Mouse (Mus musculus): Measurements from ENCODE around the gene Syncrip. TPM values are rescaled to one million over a fixed set of nuclear protein-coding genes. Genes with fewer than 3 reads are reported as not detected.

Gene Syncrip
- total RNA-seq (2023) = 10 to 100 TPM; 67.2 to 89.2 TPM

DNA sequence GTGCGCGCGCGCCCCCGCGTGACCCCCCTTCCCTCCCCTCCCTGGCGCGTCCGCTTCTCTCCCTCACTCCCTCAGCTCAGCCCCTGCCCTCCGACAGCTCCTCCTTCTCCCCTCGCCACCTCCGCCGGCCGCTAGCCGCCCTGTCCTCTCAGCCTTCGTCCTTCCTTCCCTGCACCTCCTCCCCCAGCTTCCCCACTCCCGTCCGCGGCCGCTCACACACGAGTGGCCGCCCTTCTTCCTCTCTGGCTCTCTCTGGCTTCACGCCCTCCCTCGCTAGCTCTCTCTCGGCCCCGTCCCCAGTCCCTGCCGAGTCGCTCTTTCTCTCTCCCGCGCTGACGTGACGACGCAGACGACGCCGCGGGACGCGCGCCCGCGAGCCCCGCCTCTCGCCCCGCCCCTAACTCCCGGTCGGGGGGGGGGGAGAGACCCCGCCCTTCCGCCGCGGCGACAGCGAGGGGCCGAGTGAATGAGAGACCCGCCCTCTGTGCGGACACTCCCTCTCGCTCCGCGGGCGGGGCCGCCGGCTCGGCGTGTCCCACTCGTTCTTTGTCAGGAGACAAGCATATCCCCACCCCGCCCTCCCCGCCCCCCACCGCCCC, at the start of gene Syncrip:
TSS of gene Syncrip (minus strand) at position 345 of the 599 bp plus-strand sequence.

DNA sequence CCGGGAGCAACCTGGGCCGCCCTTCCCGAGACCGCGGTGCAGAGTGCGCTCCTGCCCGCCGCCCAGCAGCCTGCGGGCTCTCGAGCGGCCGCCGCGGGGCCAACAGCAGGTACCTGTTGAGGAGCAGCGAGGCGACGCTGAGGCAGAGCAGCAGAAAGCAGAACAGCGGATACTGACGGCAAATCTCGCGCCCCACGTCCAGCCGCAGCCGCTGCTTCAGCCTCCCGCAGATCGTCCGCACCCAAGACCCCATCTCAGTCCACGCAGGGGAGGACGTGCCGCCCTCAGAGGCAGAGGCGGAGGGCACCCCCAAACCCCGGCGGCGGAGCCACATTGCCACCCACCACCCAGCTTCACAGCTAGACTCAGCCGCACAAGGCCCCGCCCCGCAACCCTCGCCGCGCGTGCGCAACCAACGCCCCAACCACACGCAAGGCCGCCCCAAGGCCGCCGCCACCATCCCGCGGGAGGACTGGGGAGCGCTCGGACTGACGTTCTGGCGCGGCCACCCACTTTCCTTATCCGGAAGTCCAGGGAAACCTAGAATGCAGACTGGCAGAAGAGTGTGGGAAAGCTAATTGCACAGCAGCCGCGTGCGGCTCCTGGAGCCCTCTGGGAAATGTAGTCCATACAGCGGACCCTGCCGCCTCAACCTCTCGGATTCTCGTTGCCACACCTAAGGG, 43.7 kb downstream of the Syncrip start, which contains the start of gene Snx14:
TSS of gene Snx14 (minus strand) at position 404 of the 683 bp plus-strand sequence.

Other genes starting within 250 kb of the Syncrip start
- under 1 TPM; 0.64 to 0.94 TPM for gene Nt5e, start 155.4 kb downstream of the Syncrip start, total RNA-seq (2023)
- gene Snx14, start 43.6 kb downstream of the Syncrip start, total RNA-seq (2023) = 10 to 100 TPM; 29.4 to 29.8 TPM
- gene Gm20537, start 26.0 kb downstream of the Syncrip start, total RNA-seq (2023) = not detected
- 1 to 10 TPM; 6.4 to 7.8 TPM for gene Zfp949, start 65.4 kb upstream of the Syncrip start, total RNA-seq (2023)
- under 1 TPM in 1 of 2 experiments, not detected in 1; 0.82 TPM for gene Trim43a, start 98.3 kb upstream of the Syncrip start, total RNA-seq (2023)
- gene Mthfsl, start 237.7 kb upstream of the Syncrip start, total RNA-seq (2023) = 10 to 100 TPM; 68.1 to 78.9 TPM
- 10 to 100 TPM; 80.5 to 94.9 TPM for gene Bcl2a1d, start 249.3 kb upstream of the Syncrip start, total RNA-seq (2023)

Measured in monocyte, adult 59 days (primary cell).